Mouse (Mus musculus) embryonic facial prominence, embryonic 15.5 days (tissue): Measurements from ENCODE around the gene Plaa. TPM values are rescaled to one million over a fixed set of nuclear protein-coding genes. Genes with fewer than 3 reads are reported as not detected.
A peak's percentile ranks its signal among the peaks of the same experiment; 100 is the strongest.
"Not testable (repeated sequence)": the region's sequence is repeated elsewhere in the genome, so short reads cannot be mapped to it uniquely, and the experiment has no call there.

Source experiments
- ATAC-seq: fragments of 200-750 bp; cut with Nextera tagmentation; 2 replicates; pipeline ENCODE4 v1.8.0; 2017; ENCODE audit warnings: low read depth, moderate TSS enrichment; ENCODE audit not compliant: insufficient number of reproducible peaks, low FRiP score, low TSS enrichment
- H3K27ac ChIP-seq: fragments of 300-500 bp; sonication (generic); replicated peaks from 2 replicates; pipeline ENCODE4 v1.5.1; 2015; ENCODE audit warnings: mild to moderate bottlenecking, inconsistent platforms
- H3K27me3 ChIP-seq: fragments of 300-500 bp; sonication (generic); 2 replicates; pipeline ENCODE4 v1.6.1; 2015; ENCODE audit warnings: inconsistent platforms
- H3K36me3 ChIP-seq: fragments of 300-500 bp; sonication (generic); 2 replicates; pipeline ENCODE4 v1.6.1; 2015; ENCODE audit warnings: mild to moderate bottlenecking, inconsistent platforms
- H3K4me1 ChIP-seq: fragments of 300-500 bp; sonication (generic); 2 replicates; pipeline ENCODE4 v1.6.1; 2015; ENCODE audit warnings: inconsistent platforms
- H3K4me2 ChIP-seq: fragments of 300-500 bp; sonication (generic); replicated peaks from 2 replicates; pipeline ENCODE4 v1.6.1; 2015; ENCODE audit warnings: mild to moderate bottlenecking, inconsistent platforms
- H3K4me3 ChIP-seq: fragments of 300-500 bp; sonication (generic); replicated peaks from 2 replicates; pipeline ENCODE4 v1.5.1; 2015; ENCODE audit warnings: mild to moderate bottlenecking, inconsistent platforms
- H3K9ac ChIP-seq: fragments of 300-500 bp; sonication (generic); 2 replicates; pipeline ENCODE4 v1.6.1; 2015; ENCODE audit warnings: inconsistent platforms
- H3K9me3 ChIP-seq: fragments of 300-500 bp; sonication (generic); replicated peaks from 2 replicates; pipeline ENCODE4 v1.6.1; 2016; ENCODE audit warnings: inconsistent platforms
- WGBS: fragments of 180-500 bp; shearing (Covaris S2); methylation state at CpG from one replicate; pipeline ENCODE4 v1.1.7; 2015; 5-methylcytosine and 5-hydroxymethylcytosine counted together
- polyA plus RNA-seq: library from polyadenylated mRNA; unstranded; fragments of >200 nt; fragmentation: Nextera tagmentation; extraction: Ambion mirVana; gene quantifications from 2 replicates; pipeline ENCODE4 v1.2.1, GENCODE M21; 2015

Gene Plaa
- 55.0 and 59.5 TPM in 2 replicates for polyA plus RNA-seq

- Histone ChIP-seq H3K27ac (peak within 1 kb of the TSS; percentile 93), H3K9me3 (no peaks in the 10 kb centered on the region)
- under 1% methylated on average over 61 of the region's 61 CpGs for WGBS
Observed at GRCm38 (mm10) chr4:94603031-94603629, at the start of gene Plaa. Gene Plaa, minus strand, starts transcription at chr4:94603244.

GRCm38 (mm10) chr4:94650426-94651175 lies 47.6 kb upstream of the Plaa start:
- H3K27ac ChIP-seq, H3K4me1 ChIP-seq, ATAC-seq, H3K27me3 ChIP-seq, H3K4me2 ChIP-seq, H3K4me3 ChIP-seq, H3K9ac ChIP-seq, H3K9me3 ChIP-seq: not testable (repeated sequence)
- peaks cover 17% of the 10 kb centered on the region for H3K36me3 ChIP-seq
- WGBS, result 93% methylated on average over 5 of the region's 5 CpGs

More at GRCm38 (mm10) chr4:94603031-94603629, at the start of gene Plaa:
- peak within 1 kb of the TSS; percentile 82 for H3K9ac ChIP-seq
- H3K4me2 ChIP-seq, result peak within 1 kb of the TSS; percentile 75
- peak within 1 kb of the TSS; percentile 84 for H3K4me3 ChIP-seq
- no peaks in the 10 kb centered on the region for H3K36me3 ChIP-seq
- no peaks in the 10 kb centered on the region for H3K27me3 ChIP-seq
- H3K4me1 ChIP-seq, result peaks cover 13% of the 10 kb centered on the region; the same call in 1 of the 2 replicates
- peak; percentile 98 for ATAC-seq

- H3K4me3 ChIP-seq, result no peak within 1 kb of the TSS
- 81% methylated on average over 3 of the region's 3 CpGs for WGBS
- no peaks in the 10 kb centered on the region for H3K4me1 ChIP-seq
- no peak within 1 kb of the TSS for H3K27ac ChIP-seq
- H3K27me3 ChIP-seq, result no peaks in the 10 kb centered on the region
- no peak within 1 kb of the TSS for H3K9ac ChIP-seq
- H3K4me2 ChIP-seq, result no peak within 1 kb of the TSS
- no peaks in the 10 kb centered on the region for H3K9me3 ChIP-seq
- peaks cover 11% of the 10 kb centered on the region for H3K36me3 ChIP-seq
- ATAC-seq, result no peak
Observed at GRCm38 (mm10) chr4:94649920-94650319, 46.9 kb upstream of the Plaa start, which contains the start of gene Lrrc19. Gene Lrrc19, minus strand, starts transcription at chr4:94650144.

DNA sequence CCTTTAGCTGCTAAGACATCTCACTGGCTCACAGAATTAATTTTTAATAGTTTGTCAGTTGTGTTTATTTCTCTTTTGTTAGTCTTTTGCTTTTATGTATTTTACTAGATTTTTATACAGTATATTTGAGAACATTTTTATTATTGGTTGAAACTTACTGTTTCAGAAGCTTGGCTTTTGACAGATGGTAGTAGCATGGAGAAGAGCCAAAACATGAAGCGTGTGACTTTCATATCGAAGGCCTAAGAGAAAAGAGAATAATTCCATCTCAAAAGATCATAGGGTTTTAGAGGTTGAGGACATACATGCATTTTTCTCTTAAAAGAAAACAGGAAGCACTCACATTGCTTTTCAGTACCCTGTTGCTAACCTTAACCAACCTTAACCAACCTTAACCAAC lies 40.1 kb upstream of the Plaa start:
- Histone ChIP-seq H3K27me3 (no peaks in the 10 kb centered on the region), H3K9ac (no peak overlapping the region), H3K36me3 (no peaks in the 10 kb centered on the region), H3K4me2 (no peak overlapping the region), H3K27ac (no peak overlapping the region), H3K9me3 (no peaks in the 10 kb centered on the region), H3K4me3 (no peak overlapping the region), H3K4me1 (no peaks in the 10 kb centered on the region)
- no peak for ATAC-seq
- WGBS, result 93% methylated on average over 2 of the region's 2 CpGs

GRCm38 (mm10) chr4:94620077-94620476 lies 17.0 kb upstream of the Plaa start:
- H3K4me3 ChIP-seq, result no peak overlapping the region
- H3K27ac ChIP-seq, result no peak overlapping the region
- no peaks in the 10 kb centered on the region for H3K9me3 ChIP-seq
- H3K36me3 ChIP-seq, result 0 out of 2 replicates have a peak, but pooled peaks cover 5% of the 10 kb centered on the region
- no peak overlapping the region for H3K9ac ChIP-seq
- no peak for ATAC-seq
- H3K4me1 ChIP-seq, result 0 out of 2 replicates have a peak, but pooled peaks cover 3% of the 10 kb centered on the region
- H3K4me2 ChIP-seq, result no peak overlapping the region
- no peaks in the 10 kb centered on the region for H3K27me3 ChIP-seq
- WGBS, result 49% methylated on average over 2 of the region's 2 CpGs

- H3K27ac ChIP-seq, result peak overlapping the region; percentile 85
- peak overlapping the region; percentile 74 for H3K4me3 ChIP-seq
- H3K9me3 ChIP-seq, result no peaks in the 10 kb centered on the region
- peak overlapping the region; percentile 60 for H3K4me2 ChIP-seq
- 0 out of 2 replicates have a peak, but pooled peaks cover 3% of the 10 kb centered on the region for H3K4me1 ChIP-seq
- H3K9ac ChIP-seq, result peak overlapping the region; percentile 73
- WGBS, result under 1% methylated on average over 18 of the region's 18 CpGs
- H3K36me3 ChIP-seq, result no peaks in the 10 kb centered on the region
- H3K27me3 ChIP-seq, result no peaks in the 10 kb centered on the region
- peak; percentile 73 for ATAC-seq
Observed at GRCm38 (mm10) chr4:94614627-94615006, 11.6 kb upstream of the Plaa start.

- H3K4me2 ChIP-seq, result peak within 1 kb of the TSS; percentile 60
- H3K9me3 ChIP-seq, result no peaks in the 10 kb centered on the region
- H3K36me3 ChIP-seq, result no peaks in the 10 kb centered on the region
- no peaks in the 10 kb centered on the region for H3K27me3 ChIP-seq
- WGBS, result 3% methylated on average over 29 of the region's 29 CpGs
- H3K9ac ChIP-seq, result peak within 1 kb of the TSS; percentile 73
- peak within 1 kb of the TSS; percentile 85 for H3K27ac ChIP-seq
- peak; percentile 100 for ATAC-seq
- peak within 1 kb of the TSS; percentile 74 for H3K4me3 ChIP-seq
- 0 out of 2 replicates have a peak, but pooled peaks cover 3% of the 10 kb centered on the region for H3K4me1 ChIP-seq
Observed at GRCm38 (mm10) chr4:94613972-94614626, 11.1 kb upstream of the Plaa start, which contains the start of gene Ift74. Gene Ift74, plus strand, starts transcription at chr4:94614491.

DNA sequence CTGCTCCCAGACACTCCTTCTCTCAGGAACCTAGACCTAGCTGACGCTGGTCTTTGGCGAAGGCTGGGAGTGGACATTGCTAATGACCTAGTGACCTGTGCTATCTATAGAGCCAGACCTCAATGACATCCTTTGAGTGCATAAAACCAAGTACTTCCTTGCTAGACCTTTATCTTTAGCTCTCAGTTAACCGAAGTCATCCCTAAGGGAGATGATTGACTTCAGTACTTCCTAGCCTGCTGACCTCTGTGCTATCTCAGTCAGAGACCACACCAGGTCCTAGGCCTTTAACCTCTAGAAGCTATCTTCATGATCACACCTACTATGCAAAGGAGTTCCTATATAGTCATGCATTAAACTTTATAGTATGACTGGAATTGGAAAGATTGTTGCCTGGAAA lies 7.3 kb upstream of the Plaa start:
- Histone ChIP-seq H3K9me3 (no peaks in the 10 kb centered on the region), H3K9ac (no peak overlapping the region), H3K4me1 (0 out of 2 replicates have a peak, but pooled peaks cover 1% of the 10 kb centered on the region), H3K4me3 (no peak overlapping the region), H3K27ac (no peak overlapping the region), H3K4me2 (no peak overlapping the region), H3K36me3 (no peaks in the 10 kb centered on the region), H3K27me3 (no peaks in the 10 kb centered on the region)
- WGBS, result 73% methylated on average over 3 of the region's 3 CpGs
- no peak for ATAC-seq

GRCm38 (mm10) chr4:94605591-94605990 lies 2.5 kb upstream of the Plaa start:
- H3K9ac ChIP-seq, result no peak overlapping the region
- H3K4me1 ChIP-seq, result peaks cover 13% of the 10 kb centered on the region; the same call in 1 of the 2 replicates
- no peak overlapping the region for H3K4me2 ChIP-seq
- no peaks in the 10 kb centered on the region for H3K27me3 ChIP-seq
- no peaks in the 10 kb centered on the region for H3K36me3 ChIP-seq
- WGBS, result 83% methylated on average over 2 of the region's 2 CpGs
- no peaks in the 10 kb centered on the region for H3K9me3 ChIP-seq
- H3K27ac ChIP-seq, result no peak overlapping the region
- H3K4me3 ChIP-seq, result no peak overlapping the region
- no peak for ATAC-seq

GRCm38 (mm10) chr4:94604452-94605019 lies 1.5 kb upstream of the Plaa start:
- no peak overlapping the region for H3K4me3 ChIP-seq

More at GRCm38 (mm10) chr4:94604452-94605019, 1.5 kb upstream of the Plaa start:
- Histone ChIP-seq H3K9me3 (no peaks in the 10 kb centered on the region), H3K4me1 (peaks cover 13% of the 10 kb centered on the region; the same call in 1 of the 2 replicates), H3K9ac (no peak overlapping the region), H3K27ac (no peak overlapping the region), H3K27me3 (no peaks in the 10 kb centered on the region), H3K4me2 (no peak overlapping the region), H3K36me3 (no peaks in the 10 kb centered on the region)
- 93% methylated on average over 2 of the region's 2 CpGs for WGBS
- no peak for ATAC-seq
